Mouse (Mus musculus): ENCODE data around the gene Abcd4. TPM values are rescaled to one million over a fixed set of nuclear protein-coding genes. Genes with fewer than 3 reads are reported as not detected.

The Abcd4 gene
- polyA plus RNA-seq, 1 experiment from 2014 or later, result 16.8 TPM

DNA sequence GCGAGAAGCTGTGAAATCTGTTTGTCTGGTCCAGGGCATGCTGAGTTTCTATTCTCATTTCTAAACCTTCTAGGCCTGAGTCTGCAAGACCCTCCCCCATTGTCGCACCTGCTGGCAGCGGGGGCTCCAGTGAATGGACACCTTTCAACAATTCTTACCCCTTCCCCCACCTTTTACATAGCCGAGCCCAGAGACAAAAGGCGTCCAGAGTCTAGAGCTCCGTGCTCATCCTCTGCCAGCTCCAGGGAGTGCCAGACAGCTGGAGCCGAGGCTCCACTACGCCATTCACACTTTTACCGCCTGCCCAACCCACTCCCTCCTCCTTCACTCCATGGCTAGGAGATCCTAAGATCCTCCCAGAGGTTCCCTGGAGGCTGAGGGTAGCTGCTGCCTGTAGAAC, 7.9 kb upstream of the Abcd4 start:
- 13% methylated on average over 9 of the region's 9 CpGs for WGBS
- no peaks in the 10 kb centered on the region for H3K4me1 ChIP-seq (replicated peaks; ENCODE audit: control insufficient read depth, insufficient read depth, low read length)
- H3K27ac ChIP-seq (ENCODE audit: low read depth, low read length), result no peak overlapping the region
- H3K27me3 ChIP-seq (replicated peaks; ENCODE audit: control insufficient read depth, insufficient read depth, low read length), result peaks cover 13% of the 10 kb centered on the region; the same call in 1 of the 2 replicates
- no peak overlapping the region for H3K9ac ChIP-seq (ENCODE audit: low read depth, low read length)
- no peak overlapping the region for H3K4me3 ChIP-seq (ENCODE audit: low read depth, low read length)
- no peak for ATAC-seq
- no peak for TF ChIP-seq CTCF (IDR thresholded peaks at IDR 0.05; ENCODE audit: low read depth)
- H3K9me3 ChIP-seq (ENCODE audit: control insufficient read depth), result no peaks in the 10 kb centered on the region
- H3K4me2 ChIP-seq (replicated peaks; ENCODE audit: low read depth), result peak overlapping the region; percentile 44
- H3K36me3 ChIP-seq (ENCODE audit: control insufficient read depth, insufficient read depth), result no peaks in the 10 kb centered on the region

DNA sequence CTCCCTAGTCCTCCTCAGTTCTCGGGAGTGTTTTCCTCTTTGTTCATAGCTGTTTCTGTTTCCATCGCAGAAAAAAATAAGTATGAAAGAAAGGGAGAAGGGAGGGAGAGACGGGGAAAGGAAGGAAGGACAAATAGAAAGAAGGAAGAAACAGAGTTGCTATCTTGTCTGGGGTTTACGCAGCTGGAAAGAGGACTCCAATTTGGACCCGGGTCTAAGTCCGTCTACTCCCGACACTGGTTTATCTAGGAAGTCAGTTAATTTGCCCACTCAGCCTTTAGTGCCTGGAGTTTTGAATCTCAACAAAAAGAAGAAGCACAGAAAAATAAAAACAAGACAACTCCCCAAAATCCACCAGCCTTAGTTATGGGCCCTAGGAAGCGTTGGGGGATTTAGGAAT, 7.4 kb upstream of the Abcd4 start:
- H3K4me3 ChIP-seq (ENCODE audit: low read depth, low read length), result no peak overlapping the region
- peak overlapping the region; percentile 44 for H3K4me2 ChIP-seq (replicated peaks; ENCODE audit: low read depth)
- no peak for ATAC-seq
- H3K27ac ChIP-seq (ENCODE audit: low read depth, low read length), result no peak overlapping the region
- H3K27me3 ChIP-seq (replicated peaks; ENCODE audit: control insufficient read depth, insufficient read depth, low read length), result peaks cover 13% of the 10 kb centered on the region; the same call in 1 of the 2 replicates
- H3K36me3 ChIP-seq (ENCODE audit: control insufficient read depth, insufficient read depth), result no peaks in the 10 kb centered on the region
- H3K9me3 ChIP-seq (ENCODE audit: control insufficient read depth), result no peaks in the 10 kb centered on the region
- 21% methylated on average over 8 of the region's 8 CpGs for WGBS
- no peaks in the 10 kb centered on the region for H3K4me1 ChIP-seq (replicated peaks; ENCODE audit: control insufficient read depth, insufficient read depth, low read length)
- no peak for TF ChIP-seq CTCF (IDR thresholded peaks at IDR 0.05; ENCODE audit: low read depth)
- H3K9ac ChIP-seq (ENCODE audit: low read depth, low read length), result no peak overlapping the region

DNA sequence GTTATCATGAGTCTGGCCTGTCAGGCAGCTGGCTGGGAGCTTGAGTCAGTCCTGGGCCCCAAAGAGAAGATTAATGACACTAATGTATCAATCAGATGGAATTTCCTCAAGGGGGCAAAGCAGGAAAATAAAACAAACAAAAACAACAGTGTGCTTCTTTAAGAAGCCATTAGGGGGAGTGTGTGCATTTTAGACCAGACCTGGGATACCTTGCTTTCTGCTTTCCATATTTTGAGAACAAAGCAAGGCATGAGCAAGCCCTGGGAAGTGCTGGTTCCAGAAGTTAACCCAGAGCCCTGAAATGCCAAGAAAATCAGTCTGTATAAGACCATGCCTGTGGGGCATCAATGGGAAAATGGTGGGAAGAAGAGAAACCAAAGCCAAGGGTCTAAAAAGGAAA, 3.8 kb upstream of the Abcd4 start:
- Histone ChIP-seq H3K27me3 (replicated peaks; ENCODE audit: control insufficient read depth, insufficient read depth, low read length) (peaks cover 7% of the 10 kb centered on the region; the same call in 1 of the 2 replicates), H3K9me3 (ENCODE audit: control insufficient read depth) (no peaks in the 10 kb centered on the region), H3K36me3 (ENCODE audit: control insufficient read depth, insufficient read depth) (no peaks in the 10 kb centered on the region), H3K4me1 (replicated peaks; ENCODE audit: control insufficient read depth, insufficient read depth, low read length) (peaks cover under 1% of the 10 kb centered on the region; the same call in 1 of the 2 replicates), H3K9ac (ENCODE audit: low read depth, low read length) (no peak overlapping the region), H3K27ac (ENCODE audit: low read depth, low read length) (no peak overlapping the region), H3K4me3 (ENCODE audit: low read depth, low read length) (no peak overlapping the region), H3K4me2 (replicated peaks; ENCODE audit: low read depth) (no peak overlapping the region)
- TF ChIP-seq CTCF (IDR thresholded peaks at IDR 0.05; ENCODE audit: low read depth), result peak; percentile 52
- no peak for ATAC-seq

DNA sequence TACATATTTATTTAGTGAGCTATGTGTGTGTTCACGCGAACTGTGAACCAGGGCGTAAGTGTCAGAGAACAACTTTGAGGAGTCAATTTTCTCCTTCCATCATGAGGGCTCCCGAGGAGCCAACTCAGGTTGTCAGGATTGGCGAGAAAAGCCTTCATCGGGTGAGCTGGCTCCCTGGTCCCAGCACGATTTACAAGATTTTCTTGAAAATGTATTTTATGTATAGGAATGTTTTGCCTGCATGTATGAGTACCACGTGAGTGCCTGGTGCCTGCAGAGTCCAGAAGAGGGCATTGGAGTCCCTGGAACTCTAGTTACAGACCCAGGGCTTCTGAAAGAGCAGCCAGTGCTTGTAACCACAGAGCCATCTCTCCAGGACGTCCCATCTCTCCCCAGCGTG, 450 bp upstream of the Abcd4 start:
- TF ChIP-seq CTCF (IDR thresholded peaks at IDR 0.05; ENCODE audit: low read depth), result peak; percentile 40
- 7% methylated on average over 10 of the region's 10 CpGs for WGBS
- H3K4me2 ChIP-seq (replicated peaks; ENCODE audit: low read depth), result peak overlapping the region; percentile 73
- H3K36me3 ChIP-seq (ENCODE audit: control insufficient read depth, insufficient read depth), result no peaks in the 10 kb centered on the region; the same call in 1 of the 2 replicates
- H3K9me3 ChIP-seq (ENCODE audit: control insufficient read depth), result no peaks in the 10 kb centered on the region
- peak; percentile 29 for ATAC-seq
- H3K4me1 ChIP-seq (replicated peaks; ENCODE audit: control insufficient read depth, insufficient read depth, low read length), result peaks cover 12% of the 10 kb centered on the region; the same call in 1 of the 2 replicates
- peak overlapping the region; percentile 71 for H3K4me3 ChIP-seq (ENCODE audit: low read depth, low read length)
- H3K27ac ChIP-seq (ENCODE audit: low read depth, low read length), result 0 out of 2 replicates have a peak overlapping the region, but pooled peaks have one; percentile 5
- H3K27me3 ChIP-seq (replicated peaks; ENCODE audit: control insufficient read depth, insufficient read depth, low read length), result no peaks in the 10 kb centered on the region
- H3K9ac ChIP-seq (ENCODE audit: low read depth, low read length), result peak overlapping the region; percentile 72

DNA sequence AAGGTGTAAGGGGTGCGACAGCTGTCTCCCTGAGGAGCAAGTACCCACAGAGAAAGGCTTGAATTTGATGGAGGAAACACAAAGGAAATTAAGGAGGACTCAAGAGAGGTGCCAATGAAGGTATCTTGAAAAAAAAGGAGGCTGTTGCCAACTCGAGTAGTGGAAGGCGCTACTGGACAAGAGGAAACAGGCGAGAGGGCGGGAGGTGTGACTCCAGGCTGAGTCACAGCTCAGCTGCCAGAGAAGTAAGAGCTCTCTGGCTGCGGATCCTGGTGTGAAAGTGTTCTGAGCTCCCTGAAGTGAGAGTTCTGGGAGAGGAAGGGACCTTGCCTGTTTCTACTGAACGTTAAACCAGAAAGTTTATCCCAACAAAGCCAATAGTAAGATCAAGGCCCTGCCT, 2.7 kb downstream of the Abcd4 start:
- H3K4me3 ChIP-seq (ENCODE audit: low read depth, low read length), result no peak overlapping the region
- H3K27me3 ChIP-seq (replicated peaks; ENCODE audit: control insufficient read depth, insufficient read depth, low read length), result no peaks in the 10 kb centered on the region
- WGBS, result 54% methylated on average over 7 of the region's 7 CpGs
- no peak for ATAC-seq
- no peak for TF ChIP-seq CTCF (IDR thresholded peaks at IDR 0.05; ENCODE audit: low read depth)
- no peak overlapping the region for H3K9ac ChIP-seq (ENCODE audit: low read depth, low read length)
- H3K4me2 ChIP-seq (replicated peaks; ENCODE audit: low read depth), result no peak overlapping the region
- H3K4me1 ChIP-seq (replicated peaks; ENCODE audit: control insufficient read depth, insufficient read depth, low read length), result peaks cover 12% of the 10 kb centered on the region
- peaks cover 4% of the 10 kb centered on the region; the same call in 1 of the 2 replicates for H3K36me3 ChIP-seq (ENCODE audit: control insufficient read depth, insufficient read depth)
- no peak overlapping the region for H3K27ac ChIP-seq (ENCODE audit: low read depth, low read length)
- H3K9me3 ChIP-seq (ENCODE audit: control insufficient read depth), result no peaks in the 10 kb centered on the region

DNA sequence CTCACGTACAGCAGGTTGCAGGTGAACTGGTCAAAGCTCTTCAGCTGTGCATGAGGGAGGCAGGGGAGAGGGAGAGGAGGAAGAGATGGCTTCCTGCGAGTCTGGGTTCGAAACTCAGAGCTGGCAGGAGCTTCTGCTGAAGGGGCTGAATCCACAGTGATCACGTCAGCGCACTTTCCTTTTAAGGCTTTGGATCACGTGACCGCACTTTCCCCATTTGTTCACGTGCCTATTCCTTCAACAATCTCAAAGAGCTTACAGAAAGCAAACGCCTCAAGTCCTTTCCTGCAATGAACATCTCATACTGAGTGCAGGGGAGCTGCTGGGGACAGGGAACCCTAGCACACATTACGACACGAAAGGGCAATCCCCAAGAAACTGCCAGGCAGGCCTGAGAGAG, 3.2 kb downstream of the Abcd4 start:
- Histone ChIP-seq H3K27ac (ENCODE audit: low read depth, low read length) (no peak overlapping the region; the same call in 1 of the 2 replicates), H3K27me3 (replicated peaks; ENCODE audit: control insufficient read depth, insufficient read depth, low read length) (no peaks in the 10 kb centered on the region), H3K4me1 (replicated peaks; ENCODE audit: control insufficient read depth, insufficient read depth, low read length) (peaks cover 12% of the 10 kb centered on the region), H3K36me3 (ENCODE audit: control insufficient read depth, insufficient read depth) (peaks cover 7% of the 10 kb centered on the region; the same call in 1 of the 2 replicates), H3K4me3 (ENCODE audit: low read depth, low read length) (no peak overlapping the region), H3K9ac (ENCODE audit: low read depth, low read length) (no peak overlapping the region), H3K9me3 (ENCODE audit: control insufficient read depth) (no peaks in the 10 kb centered on the region), H3K4me2 (replicated peaks; ENCODE audit: low read depth) (0 out of 2 replicates have a peak overlapping the region, but pooled peaks have one; percentile 0)
- WGBS, result 63% methylated on average over 11 of the region's 11 CpGs
- ATAC-seq, result no peak
- no peak for TF ChIP-seq CTCF (IDR thresholded peaks at IDR 0.05; ENCODE audit: low read depth)

Data from intestine, postnatal 0 days (tissue).